Mouse (Mus musculus): Measurements from ENCODE around the gene Btbd10.

DNA sequence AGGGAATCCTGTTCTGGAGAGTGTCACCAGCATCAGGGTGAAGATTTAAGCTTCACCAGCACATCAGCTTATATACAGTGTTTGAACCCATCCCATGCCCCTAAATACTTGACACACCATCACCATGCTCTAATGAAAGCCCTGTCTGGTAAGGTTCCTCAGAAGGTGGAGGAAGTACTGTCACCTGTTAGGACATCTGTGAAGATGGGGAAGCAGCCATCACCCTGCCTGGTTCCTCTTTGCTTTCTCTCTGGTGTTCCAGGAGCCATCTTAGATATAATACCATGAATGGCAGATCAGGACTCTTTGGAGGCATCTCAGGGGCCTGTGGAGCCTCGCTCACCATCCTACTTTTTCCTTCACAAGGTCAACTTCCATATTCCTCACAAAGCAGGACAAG is 3.5 kb upstream of the Btbd10 start:
- TF ChIP-seq POLR2A (IDR thresholded peaks at IDR 0.05; ENCODE audit: low read depth, low read length) = no peak
- TF ChIP-seq CTCF (IDR thresholded peaks at IDR 0.05; ENCODE audit: borderline replicate concordance, insufficient read depth, low read length) = no peak
